Mouse (Mus musculus) olfactory bulb, adult 2 months (tissue): ENCODE data around the gene Tjp3.

Experiments used
- CTCF ChIP-seq: fragments of 200-500 bp; IDR thresholded peaks from 2 replicates; pipeline ENCODE4 v1.5.1; 2012; ENCODE audit warnings: low read depth, mild to moderate bottlenecking, low read length, moderate library complexity; ENCODE audit not compliant: insufficient read depth
- POLR2A ChIP-seq: fragments of 200-500 bp; IDR thresholded peaks from 2 replicates; pipeline ENCODE4 v1.6.1; 2012; ENCODE audit warnings: mild to moderate bottlenecking, low read depth, low read length, moderate library complexity; ENCODE audit not compliant: insufficient read depth

GRCm38 (mm10) chr10:81300352-81300907, 9.0 kb upstream of the Tjp3 start:
- TF ChIP-seq CTCF (no peak), POLR2A (no peak)
